Mouse (Mus musculus): ENCODE results near the gene Ap1ar.

- TF ChIP-seq CTCF (IDR thresholded peaks at IDR 0.05; ENCODE audit: borderline replicate concordance, control insufficient read depth, extremely low read depth, insufficient read depth, low read length, poor library complexity) = no peak
- TF ChIP-seq POLR2A (IDR thresholded peaks at IDR 0.05; ENCODE audit: control insufficient read depth, extremely low read depth, insufficient read depth, low read length, poor library complexity) = no peak
These were observed 6.1 kb upstream of the Ap1ar start for GRCm38 (mm10) chr3:127843324-127843940.

All from thymus, adult 2 months (tissue).